Mouse (Mus musculus) cerebellum, adult (tissue): ENCODE data around the gene Fthl17b.
"Not testable (repeated sequence)": the region's sequence is repeated elsewhere in the genome, so short reads cannot be mapped to it uniquely, and the experiment has no call there.

Source experiments
- ATAC-seq: cut with Nextera tagmentation; 2 replicates; pipeline ENCODE4 v1.9.2; 2017; ENCODE audit warnings: mild to moderate bottlenecking, moderate library complexity, mixed read lengths; ENCODE audit not compliant: insufficient number of reproducible peaks, low FRiP score, low TSS enrichment

The Fthl17b gene

GRCm38 (mm10) chrX:8962875-8963274 is at the start of gene Fthl17b:
Gene Fthl17b, minus strand, starts transcription at chrX:8962975.
- not testable (repeated sequence) for ATAC-seq

- not testable (repeated sequence) for ATAC-seq
These were observed 23.9 kb upstream of the Fthl17b start, which contains the start of gene Fthl17d for GRCm38 (mm10) chrX:8986655-8987054. Gene Fthl17d, minus strand, starts transcription at chrX:8986755.

GRCm38 (mm10) chrX:8976459-8976858 is 13.7 kb upstream of the Fthl17b start, which contains the start of gene Fthl17c:
Gene Fthl17c, minus strand, starts transcription at chrX:8976559.
- not testable (repeated sequence) for ATAC-seq

- ATAC-seq, result not testable (repeated sequence)
These were observed 1.8 kb upstream of the Fthl17b start for GRCm38 (mm10) chrX:8964618-8965017.

GRCm38 (mm10) chrX:8948130-8948805 is 14.5 kb downstream of the Fthl17b start:
- ATAC-seq, result not testable (repeated sequence)

GRCm38 (mm10) chrX:8944041-8944440 is 18.7 kb downstream of the Fthl17b start:
- no peak for ATAC-seq

DNA sequence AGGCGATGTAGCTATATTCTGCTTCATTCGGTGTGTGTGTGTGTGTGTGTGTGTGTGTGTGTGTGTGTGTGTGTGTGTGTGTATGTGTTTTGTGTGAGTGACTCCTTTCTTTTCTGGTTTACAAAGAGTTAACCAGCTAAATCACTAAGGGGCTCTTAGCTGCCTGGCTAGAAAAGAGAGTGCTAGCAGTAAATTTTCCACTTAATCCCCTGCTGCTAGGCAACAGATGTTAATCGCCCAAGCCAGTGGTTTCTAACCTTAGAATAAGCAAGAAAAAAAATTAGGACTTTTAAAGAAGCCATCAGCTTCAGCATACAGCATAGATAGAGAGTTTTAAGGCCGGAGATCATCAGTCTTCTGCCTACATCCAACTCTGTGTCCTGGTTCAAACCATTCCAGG is 35.5 kb downstream of the Fthl17b start:
- no peak for ATAC-seq

DNA sequence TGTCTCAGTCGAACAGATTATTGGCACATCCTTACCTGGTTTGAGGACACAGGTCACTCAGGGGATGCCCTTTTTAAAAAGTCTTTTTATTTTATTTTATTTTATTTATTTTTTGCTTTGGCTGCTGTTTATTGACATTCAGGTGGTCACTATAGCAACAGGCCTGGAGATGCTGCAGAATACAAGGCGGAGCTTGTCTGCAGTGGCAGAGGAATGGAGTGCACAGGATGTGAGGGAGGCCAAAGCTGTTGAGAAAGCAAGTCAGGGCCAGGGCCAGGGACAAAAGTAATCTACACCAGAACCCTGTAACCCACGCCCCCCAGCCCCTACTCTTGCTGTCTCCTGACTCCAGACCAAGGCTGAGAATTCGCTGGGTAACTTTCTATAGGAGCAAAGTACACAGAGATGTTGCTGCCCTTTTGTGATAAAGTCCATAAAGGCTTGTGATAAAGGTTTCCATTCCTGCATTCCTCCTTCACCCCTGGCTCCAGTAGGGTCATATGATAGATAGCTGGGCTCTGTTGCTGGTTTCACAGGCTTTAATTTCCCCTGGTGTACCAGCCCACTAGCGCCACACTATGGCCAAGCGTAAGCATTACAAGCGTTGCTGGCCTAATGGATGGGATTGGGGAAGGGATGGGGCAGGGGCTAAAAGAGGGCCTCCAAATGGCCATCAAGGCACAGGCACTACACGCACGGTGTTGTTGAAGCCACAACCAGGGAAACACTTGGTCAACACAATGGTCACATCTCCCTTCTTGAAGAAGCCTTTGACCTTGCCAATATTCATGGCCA is 40.8 kb downstream of the Fthl17b start:
- no peak for ATAC-seq

DNA sequence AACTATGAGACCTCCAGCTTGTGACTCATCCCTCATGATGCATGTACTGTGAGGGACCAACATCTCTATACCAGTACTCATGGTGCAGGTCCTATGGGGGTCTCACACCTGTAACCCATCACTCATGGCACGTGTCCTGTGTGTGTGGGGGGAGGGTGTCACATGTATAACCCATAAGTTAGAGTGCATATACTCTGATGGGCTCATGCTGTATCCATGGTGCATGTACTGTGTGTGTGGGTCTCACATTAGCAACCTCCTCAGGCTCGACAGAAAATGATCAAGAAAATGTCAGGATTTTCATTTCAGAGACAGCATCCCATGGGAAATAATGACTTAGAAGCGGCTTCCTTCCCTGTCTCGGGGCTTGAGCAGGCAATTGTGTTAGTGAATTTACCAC is 41.7 kb downstream of the Fthl17b start:
- ATAC-seq, result no peak
